Mouse (Mus musculus) CH12.LX (cell line): ENCODE results near the gene Pepd.

Experiments used
- CTCF ChIP-seq, 2 experiments: IDR thresholded peaks in 1 of 2; conservative IDR thresholded peaks in 1 of 2; 2 replicates each; pipeline ENCODE4 v1.5.1; 2011 to 2012; ENCODE audit warnings: low read depth in 2 of 2, low read length in 2 of 2, improper control_type of control experiment in 1 of 2, inconsistent platforms in 1 of 2, mild to moderate bottlenecking in 1 of 2, moderate library complexity in 1 of 2
- EP300 ChIP-seq: IDR thresholded peaks from 2 replicates; pipeline ENCODE4 v1.6.1; 2011; ENCODE audit warnings: low read length, improper control_type of control experiment
- HCFC1 ChIP-seq: IDR thresholded peaks from 2 replicates; pipeline ENCODE4 v1.6.1; 2012; ENCODE audit warnings: low read depth, mild to moderate bottlenecking, inconsistent platforms, low read length, improper control_type of control experiment
- MAX ChIP-seq: IDR thresholded peaks from 2 replicates; pipeline ENCODE4 v1.6.1; 2011; ENCODE audit warnings: low read length, improper control_type of control experiment
- MYC ChIP-seq: IDR thresholded peaks from 2 replicates; pipeline ENCODE4 v1.6.1; 2011; ENCODE audit warnings: low read depth, mild to moderate bottlenecking, improper control_type of control experiment, low read length
- NRF1 ChIP-seq: IDR thresholded peaks from 2 replicates; pipeline ENCODE4 v1.6.1; 2014; ENCODE audit warnings: low read depth, mild to moderate bottlenecking, inconsistent platforms, low read length, improper control_type of control experiment, moderate library complexity
- POLR2A ChIP-seq: IDR thresholded peaks from 2 replicates; pipeline ENCODE4 v1.6.1; 2011; ENCODE audit warnings: low read depth, mild to moderate bottlenecking, improper control_type of control experiment, low read length
- POLR2AphosphoS2 ChIP-seq: IDR thresholded peaks from 2 replicates; pipeline ENCODE4 v1.6.1; 2011; ENCODE audit warnings: low read depth, low read length, improper control_type of control experiment
- TCF12 ChIP-seq: IDR thresholded peaks from 2 replicates; pipeline ENCODE4 v1.6.1; 2014; ENCODE audit warnings: low read depth, mild to moderate bottlenecking, inconsistent platforms, low read length, improper control_type of control experiment
- ZNF384 ChIP-seq: IDR thresholded peaks from 2 replicates; pipeline ENCODE4 v1.6.1; 2012; ENCODE audit warnings: low read depth, low read length, improper control_type of control experiment, inconsistent platforms

GRCm38 (mm10) chr7:34933142-34933541 lies 21.0 kb downstream of the Pepd start:
- no peak for TF ChIP-seq MYC
- TF ChIP-seq CTCF (conservative IDR thresholded peaks at IDR 0.05 in 1 of 2, IDR thresholded peaks at IDR 0.05 in 1 of 2; ENCODE audit: low read depth in 2 of 2, low read length in 2 of 2) = no peak
- no peak for TF ChIP-seq EP300
- TF ChIP-seq POLR2AphosphoS2 = no peak
- TF ChIP-seq POLR2A = no peak
- no peak for TF ChIP-seq HCFC1
- TF ChIP-seq MAX = no peak
- no peak for TF ChIP-seq TCF12
- TF ChIP-seq NRF1 = no peak
- TF ChIP-seq ZNF384 = no peak
